Mouse (Mus musculus) kidney, adult 2 months (tissue): ENCODE measurements around the gene Ubr7.

ENCODE experiments used
- CTCF ChIP-seq: fragments of 200-500 bp; conservative IDR thresholded peaks from 2 replicates; pipeline ENCODE4 v1.5.1; 2011; ENCODE audit warnings: low read depth, mild to moderate bottlenecking, control low read depth, low read length, moderate library complexity, mixed read lengths; ENCODE audit not compliant: insufficient read depth, insufficient read length
- POLR2A ChIP-seq: fragments of 200-500 bp; IDR thresholded peaks from one replicate; pipeline ENCODE4 v1.6.1; 2011; ENCODE audit warnings: low read depth, low read length, control low read depth

DNA sequence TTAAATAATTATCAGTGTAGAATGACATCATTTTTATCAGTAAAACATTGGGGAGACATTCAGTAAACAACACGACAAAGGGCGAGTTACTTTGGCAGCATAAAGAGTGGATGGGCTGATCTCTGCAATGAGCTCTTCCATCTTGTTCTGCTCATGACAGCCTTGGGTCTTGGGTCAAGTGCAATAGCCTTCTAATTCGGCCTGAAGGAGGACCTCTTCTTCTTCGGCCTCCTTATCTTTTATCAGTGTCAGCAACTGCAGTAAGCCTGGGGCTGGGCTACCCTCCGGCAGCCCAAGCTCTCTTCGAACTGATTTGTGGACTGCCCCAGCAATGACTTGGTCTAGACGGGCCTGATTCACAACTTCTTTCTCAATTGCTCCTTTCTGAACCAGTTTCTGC is 15.7 kb upstream of the Ubr7 start:
- TF ChIP-seq CTCF, result no peak
- TF ChIP-seq POLR2A, result no peak
